Mouse (Mus musculus): Measurements from ENCODE around the gene Nup107. TPM values are rescaled to one million over a fixed set of nuclear protein-coding genes. Genes with fewer than 3 reads are reported as not detected.
"Not testable (repeated sequence)": the region's sequence is repeated elsewhere in the genome, so short reads cannot be mapped to it uniquely, and the experiment has no call there.

Nup107 gene
- total RNA-seq, 2 experiments from 2014 or later = 14.4 to 17.0 TPM

- DNase-seq (ENCODE audit: low spot score in 2 of 2) = no peak
Measured at GRCm38 (mm10) chr10:117724804-117725361, 67.6 kb downstream of the Nup107 start.

- no peak for DNase-seq (ENCODE audit: low spot score in 2 of 2)
Measured at GRCm38 (mm10) chr10:117724136-117724718, 68.3 kb downstream of the Nup107 start.

GRCm38 (mm10) chr10:117718161-117719119 lies 74.1 kb downstream of the Nup107 start:
- DNase-seq (ENCODE audit: low spot score in 2 of 2) = peak; percentile 44 to 47

GRCm38 (mm10) chr10:117717583-117717982 lies 74.9 kb downstream of the Nup107 start:
- no peak for DNase-seq (ENCODE audit: low spot score in 2 of 2)

- no peak for DNase-seq (ENCODE audit: low spot score in 2 of 2)
Measured at GRCm38 (mm10) chr10:117716686-117717085, 75.8 kb downstream of the Nup107 start.

- DNase-seq (ENCODE audit: low spot score in 2 of 2) = not testable (repeated sequence)
Measured at GRCm38 (mm10) chr10:117715654-117716053, 76.9 kb downstream of the Nup107 start.

- DNase-seq (ENCODE audit: low spot score in 2 of 2) = no peak
Measured at GRCm38 (mm10) chr10:117714928-117715500, 77.5 kb downstream of the Nup107 start.

GRCm38 (mm10) chr10:117714048-117714545 lies 78.4 kb downstream of the Nup107 start:
- no peak for DNase-seq (ENCODE audit: low spot score in 2 of 2)

GRCm38 (mm10) chr10:117713466-117713865 lies 79.0 kb downstream of the Nup107 start:
- DNase-seq (ENCODE audit: low spot score in 2 of 2) = no peak

GRCm38 (mm10) chr10:117712871-117713270 lies 79.6 kb downstream of the Nup107 start:
- no peak for DNase-seq (ENCODE audit: low spot score in 2 of 2)

- no peak for DNase-seq (ENCODE audit: low spot score in 2 of 2)
Measured at GRCm38 (mm10) chr10:117712191-117712754, 80.2 kb downstream of the Nup107 start.

GRCm38 (mm10) chr10:117711408-117711807 lies 81.1 kb downstream of the Nup107 start:
- DNase-seq (ENCODE audit: low spot score in 2 of 2) = no peak

GRCm38 (mm10) chr10:117710604-117711141 lies 81.8 kb downstream of the Nup107 start, which contains the start of gene Mdm2:
TSS of gene Mdm2 (minus strand) at chr10:117710758.
- DNase-seq (ENCODE audit: low spot score in 2 of 2) = peak; percentile 97 to 98

GRCm38 (mm10) chr10:117709930-117710603 lies 82.4 kb downstream of the Nup107 start:
- DNase-seq (ENCODE audit: low spot score in 2 of 2) = peak; percentile 64 to 74

- DNase-seq (ENCODE audit: low spot score in 2 of 2) = no peak
Measured at GRCm38 (mm10) chr10:117709326-117709830, 83.1 kb downstream of the Nup107 start.

GRCm38 (mm10) chr10:117708856-117709255 lies 83.6 kb downstream of the Nup107 start:
- DNase-seq (ENCODE audit: low spot score in 2 of 2) = no peak

- no peak for DNase-seq (ENCODE audit: low spot score in 2 of 2)
Measured at GRCm38 (mm10) chr10:117708376-117708775, 84.1 kb downstream of the Nup107 start.

GRCm38 (mm10) chr10:117707114-117707838 lies 85.2 kb downstream of the Nup107 start:
- no peak for DNase-seq (ENCODE audit: low spot score in 2 of 2)

- DNase-seq (ENCODE audit: low spot score in 2 of 2) = no peak
Measured at GRCm38 (mm10) chr10:117706440-117706839, 86.1 kb downstream of the Nup107 start.

All from layer of hippocampus, postnatal 14 days (tissue).